Mouse (Mus musculus) lung, adult 2 months (tissue): ENCODE measurements around the gene Lrrn1.

Experiments
- CTCF ChIP-seq: fragments of 200-500 bp; IDR thresholded peaks from 2 replicates; pipeline ENCODE4 v1.5.1; 2011; ENCODE audit warnings: mild to moderate bottlenecking, low read length, control low read depth; ENCODE audit not compliant: insufficient read depth
- POLR2A ChIP-seq: fragments of 200-500 bp; IDR thresholded peaks from 2 replicates; pipeline ENCODE4 v1.6.1; 2011; ENCODE audit warnings: low read depth, mild to moderate bottlenecking, control low read depth, low read length, borderline replicate concordance; ENCODE audit errors: extremely low read depth

GRCm38 (mm10) chr6:107556996-107557395, 27.4 kb downstream of the Lrrn1 start:
- TF ChIP-seq CTCF (no peak), POLR2A (no peak)
